ENCODE assay signal across 12 mouse cellular contexts in the genomic region with DNA sequence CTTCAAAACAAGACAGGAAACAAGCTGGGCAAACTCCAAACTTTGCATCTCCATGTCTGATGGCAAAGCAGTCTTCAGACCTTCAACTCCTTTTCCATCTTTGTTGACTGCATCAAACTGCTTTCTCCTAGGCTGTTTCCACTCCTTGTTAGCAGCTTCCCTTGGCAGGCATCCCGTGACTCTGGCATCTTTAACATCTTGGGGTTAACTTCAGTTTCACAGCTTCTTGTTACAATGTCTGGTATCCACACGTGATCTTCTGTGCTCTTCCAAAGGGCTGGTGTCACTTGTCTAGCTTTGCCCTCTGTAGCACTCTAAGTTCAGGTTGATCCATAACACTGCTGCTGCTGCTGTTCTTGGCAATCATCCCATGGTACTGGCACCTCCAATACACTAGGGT.
"Had no signal": no experiment of that assay in that cellular context is flagged by ENCODE, and none has a peak within 500 bp of the region (broad histone marks: within the 10 kb centered on the region; RNA-seq: fewer than 3 reads in every experiment).

No protein-coding gene starts in this region.

- H3K9me3 ChIP-seq: limb, embryonic 12.5 days; liver, embryonic 13.5 days; lung, embryonic 15.5 days; midbrain, embryonic 13.5 days; stomach, embryonic 15.5 days had no signal

- H3K4me1 ChIP-seq: liver, embryonic 13.5 days; stomach, embryonic 15.5 days had no signal

- DNase-seq: layer of hippocampus, postnatal 36 days; liver; liver, embryonic 13.5 days; liver, postnatal 0 days; lung, postnatal 36 days; right cerebral cortex, postnatal 14 days; thymus, postnatal 4 days had no signal

- H3K36me3 ChIP-seq: limb, embryonic 12.5 days; liver, embryonic 13.5 days; lung, embryonic 15.5 days; midbrain, embryonic 13.5 days; stomach, embryonic 15.5 days had no signal

- H3K27ac ChIP-seq: hindbrain, postnatal 0 days; limb, embryonic 12.5 days; liver, embryonic 13.5 days; lung, embryonic 15.5 days; midbrain, embryonic 13.5 days; stomach, embryonic 15.5 days had no signal

- H3K9ac ChIP-seq: limb, embryonic 12.5 days; liver, embryonic 13.5 days; liver, postnatal 0 days; lung, embryonic 15.5 days; midbrain, embryonic 13.5 days; stomach, embryonic 15.5 days had no signal

- ATAC-seq: hindbrain, postnatal 0 days; liver, postnatal 0 days; midbrain, embryonic 13.5 days had no signal

- H3K27me3 ChIP-seq: limb, embryonic 12.5 days; liver, embryonic 13.5 days; lung, embryonic 15.5 days; midbrain, embryonic 13.5 days; stomach, embryonic 15.5 days had no signal

- H3K4me3 ChIP-seq: limb, embryonic 12.5 days; liver, embryonic 13.5 days; lung, embryonic 15.5 days; midbrain, embryonic 13.5 days; stomach, embryonic 15.5 days had no signal

- H3K4me2 ChIP-seq: limb, embryonic 12.5 days; liver, embryonic 13.5 days; lung, embryonic 15.5 days; midbrain, embryonic 13.5 days; stomach, embryonic 15.5 days had no signal
